Mouse (Mus musculus) right cerebral cortex, postnatal 36 days (tissue): ENCODE results near the gene Nudt16.
"Not testable (repeated sequence)": the region's sequence is repeated elsewhere in the genome, so short reads cannot be mapped to it uniquely, and the experiment has no call there.

Experiments used
- DNase-seq, 2 experiments: peaks; one replicate each; pipeline ENCODE4 v3.0.0; 2022; ENCODE audit warnings: low spot score in 2 of 2, mixed read lengths in 1 of 2

Gene Nudt16

DNA sequence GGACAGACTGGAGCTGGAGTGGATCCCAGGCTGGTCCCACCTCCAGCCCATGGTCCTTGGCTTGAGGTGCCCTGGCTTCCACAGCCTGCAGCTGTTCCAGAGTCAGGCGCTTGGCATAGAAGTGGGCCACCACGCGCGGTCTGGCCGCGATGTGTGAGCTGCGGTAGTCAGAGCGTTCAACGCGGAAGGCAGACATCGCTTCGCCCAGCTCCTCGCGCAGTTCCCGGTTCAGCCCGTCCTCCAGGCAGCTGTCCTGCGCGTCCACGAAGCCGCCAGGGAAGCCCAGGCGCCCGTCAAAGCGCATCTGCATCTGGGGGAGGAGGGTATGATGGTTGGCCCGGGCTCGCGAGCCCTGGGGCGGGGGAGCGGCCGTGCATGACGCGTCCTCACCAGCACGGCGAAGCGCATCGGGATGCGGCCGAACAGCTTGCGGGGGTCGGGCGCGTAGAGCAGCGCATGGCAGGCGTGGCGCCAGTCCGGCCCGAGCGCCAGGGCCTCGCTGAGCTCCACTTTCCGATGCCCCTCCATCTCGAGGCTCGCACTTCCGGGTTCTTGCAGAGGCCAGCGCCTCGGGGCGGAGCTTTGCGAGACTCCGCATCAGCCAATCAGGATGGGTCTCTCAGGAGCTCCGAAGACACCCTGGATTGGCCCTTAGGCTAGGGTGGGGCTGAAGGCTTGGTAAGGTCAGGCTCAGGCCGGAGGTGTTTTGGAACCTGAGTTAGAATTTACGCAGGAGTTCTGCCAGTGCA, at the start of gene Nudt16:
Gene Nudt16, minus strand, starts transcription at position 572 of the 749 bp plus-strand sequence.
- DNase-seq: peak; percentile 86 to 88

DNA sequence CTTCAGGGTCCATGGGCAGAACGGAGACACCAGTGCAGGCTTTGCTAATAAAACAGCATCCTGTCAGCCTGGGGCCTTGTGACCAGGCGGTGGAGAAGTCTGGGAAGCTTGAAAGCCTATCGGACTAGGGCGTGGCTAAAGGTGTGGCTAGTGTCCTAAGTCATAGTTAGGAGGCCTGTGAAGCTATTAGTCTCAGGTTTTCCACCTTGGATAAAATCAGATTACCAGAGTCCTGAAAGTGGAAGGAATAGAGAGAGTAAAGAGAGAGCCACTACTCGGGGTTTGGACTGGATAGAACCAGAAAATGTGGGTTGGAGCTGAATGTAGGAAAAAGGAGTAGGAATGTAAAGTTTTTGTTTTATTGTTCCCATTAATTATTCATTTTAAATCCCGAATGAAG, 13.4 kb upstream of the Nudt16 start, which contains the start of gene 1700080E11Rik:
Gene 1700080E11Rik, minus strand, starts transcription at position 101 of the 400 bp plus-strand sequence.
- no peak for DNase-seq

DNA sequence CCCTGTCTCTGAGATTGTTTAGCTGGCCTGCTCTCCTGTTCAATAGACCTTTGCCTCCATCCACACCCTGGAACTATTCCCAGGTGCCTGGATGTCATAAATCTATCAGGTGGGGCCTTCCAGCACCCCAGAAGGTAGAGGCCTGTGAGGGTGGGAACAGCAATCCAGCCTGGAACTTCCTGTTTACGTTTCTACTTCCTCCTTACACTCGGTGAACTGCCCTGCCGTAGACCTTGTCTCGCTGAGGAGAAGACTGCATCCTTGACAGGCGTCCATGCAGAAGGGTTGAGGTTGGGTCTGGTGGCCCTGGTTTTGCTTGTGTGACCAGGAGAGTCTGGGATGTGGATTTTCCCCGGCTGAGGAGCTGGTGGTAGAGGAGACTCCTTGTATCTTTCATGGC, 7.6 kb upstream of the Nudt16 start:
- no peak for DNase-seq

- no peak for DNase-seq
Measured at GRCm38 (mm10) chr9:105136404-105136803, 4.8 kb upstream of the Nudt16 start.

- no peak for DNase-seq
Measured at GRCm38 (mm10) chr9:105134536-105134935, 2.9 kb upstream of the Nudt16 start.

DNA sequence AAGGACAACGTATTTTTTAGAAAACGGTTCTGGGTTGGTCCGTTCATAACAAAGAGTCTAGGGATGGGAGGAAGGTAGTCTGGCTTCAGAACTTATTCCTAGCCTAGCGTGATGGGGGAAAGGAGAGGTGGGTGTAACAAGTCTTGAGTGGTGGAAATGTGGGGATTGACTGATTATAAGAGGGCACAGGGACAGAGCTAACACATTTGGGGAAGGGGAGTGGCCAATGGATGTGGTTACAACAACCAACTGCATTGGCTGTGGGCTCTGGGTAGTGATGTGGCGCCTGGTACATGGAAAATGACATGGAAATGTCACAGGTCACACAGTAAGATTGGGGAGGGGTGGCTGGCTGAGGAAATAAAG, 361 bp upstream of the Nudt16 start:
- DNase-seq: no peak

DNA sequence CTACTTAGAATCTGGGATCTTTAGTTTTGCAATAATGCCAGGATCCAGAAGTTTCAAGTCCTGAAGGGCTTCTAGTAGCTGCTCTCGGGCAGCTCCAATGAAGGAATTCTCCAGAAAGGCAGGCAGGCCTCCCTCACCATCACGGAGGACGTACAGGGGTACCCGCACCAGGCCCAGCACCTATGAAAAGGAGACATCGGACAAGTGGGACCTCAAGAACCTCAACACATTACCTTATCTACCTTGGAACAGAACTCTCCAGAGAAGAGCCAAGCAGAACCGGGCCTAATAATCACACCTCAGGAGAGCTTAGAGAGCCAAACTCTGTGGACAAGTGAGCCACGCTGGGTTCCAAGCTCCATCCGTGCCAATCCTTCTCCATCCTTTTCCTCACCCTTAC, 1.3 kb downstream of the Nudt16 start:
- DNase-seq: no peak

DNA sequence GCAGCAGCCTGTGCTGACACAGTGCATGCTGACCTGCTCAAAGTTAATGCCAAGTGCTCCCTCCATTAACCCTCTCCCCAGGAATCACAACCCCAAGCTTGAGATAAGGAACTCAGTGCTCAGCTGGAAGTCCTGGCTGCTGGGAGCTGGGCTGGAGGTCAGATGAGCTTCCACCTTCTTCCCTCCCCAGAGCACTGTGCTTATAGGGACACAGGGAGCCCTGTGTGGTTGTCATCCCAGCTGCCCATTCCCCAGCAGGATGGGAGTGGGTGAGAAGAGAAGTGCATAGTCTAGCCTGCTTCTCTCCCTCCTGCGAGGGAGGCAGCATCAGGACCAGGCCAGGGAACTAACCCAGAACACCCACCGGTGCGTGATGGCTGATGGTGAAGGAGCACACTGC, 6.4 kb downstream of the Nudt16 start:
- DNase-seq: not testable (repeated sequence)

DNA sequence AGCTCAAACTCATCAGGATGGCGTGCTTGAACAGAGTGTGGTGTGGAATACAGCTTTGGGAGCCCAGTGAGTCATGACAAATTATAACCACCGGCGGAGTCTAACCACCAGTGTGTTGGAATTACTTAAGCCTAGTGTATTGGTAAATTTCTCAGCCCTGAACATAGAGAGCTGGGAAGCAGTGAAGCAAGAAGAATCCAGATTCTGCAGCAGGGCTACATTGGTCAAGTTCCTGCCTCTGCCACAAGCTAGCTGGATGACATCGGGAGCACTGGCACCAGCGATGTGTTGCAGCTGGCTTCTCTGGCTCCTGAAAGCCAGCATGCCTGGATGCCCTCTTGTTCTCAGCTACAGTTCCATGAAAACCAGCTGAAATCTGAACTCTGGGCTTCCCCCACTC, 27.7 kb downstream of the Nudt16 start:
- DNase-seq: no peak

DNA sequence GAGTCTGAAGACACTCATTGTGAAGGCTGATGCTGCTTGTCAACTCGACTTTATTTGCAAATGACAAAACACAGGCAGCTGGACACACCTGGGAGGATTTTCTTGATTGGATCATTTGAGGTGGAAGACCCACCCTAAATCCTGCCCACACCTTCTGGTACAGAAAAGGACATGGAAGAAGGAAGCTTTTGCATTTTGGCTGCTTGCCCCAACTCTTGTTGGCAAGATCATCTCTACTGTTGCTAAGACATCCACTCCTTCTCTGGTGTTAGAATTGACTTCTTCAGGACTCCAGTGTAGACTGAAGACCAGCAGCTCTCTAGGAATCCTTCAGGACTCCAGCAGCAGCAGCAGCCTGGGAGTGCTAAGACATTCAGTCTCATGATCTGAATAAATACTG, 29.7 kb downstream of the Nudt16 start:
- no peak for DNase-seq

- no peak for DNase-seq
Measured at GRCm38 (mm10) chr9:105100807-105101570, 30.6 kb downstream of the Nudt16 start.

- no peak for DNase-seq
Measured at GRCm38 (mm10) chr9:105080246-105080645, 51.4 kb downstream of the Nudt16 start.
